Mouse (Mus musculus) gastrocnemius, postnatal 36 days (tissue): ENCODE measurements around the gene Epo. TPM values are rescaled to one million over a fixed set of nuclear protein-coding genes. Genes with fewer than 3 reads are reported as not detected.

Experiments
- DNase-seq, 2 experiments: peaks; one replicate each; pipeline ENCODE4 v3.0.0; 2022
- intact Hi-C: fragments of 180-260 bp; cut with DNase I; formaldehyde crosslinking; loops from one replicate; pipeline ENCODE4 v1.15.1; 2025
- microRNA-seq, 2 experiments: library from miRNA; unstranded; fragments of <30 nt; microRNA quantifications; one replicate each; pipeline ENCODE4 v1.2.0; 2021
- total RNA-seq, 2 experiments: library from RNA; stranded (reverse); gene quantifications; 2 replicates each; pipeline ENCODE4 v1.2.3; 2021

The Epo gene
- total RNA-seq, 2 experiments from 2014 or later = not detected

GRCm38 (mm10) chr5:137487616-137488015, 45.4 kb downstream of the Epo start:
- DNase-seq = no peak
- intact Hi-C loops = no loop called here

GRCm38 (mm10) chr5:137485851-137486155, 47.2 kb downstream of the Epo start:
- DNase-seq = no peak
- intact Hi-C loops = no loop called here

- intact Hi-C loops = no loop called here
- DNase-seq = no peak
Observed at GRCm38 (mm10) chr5:137485071-137485850, 47.8 kb downstream of the Epo start.

- intact Hi-C loops = no loop called here
- DNase-seq = no peak
Observed at GRCm38 (mm10) chr5:137481897-137482296, 51.1 kb downstream of the Epo start.

GRCm38 (mm10) chr5:137481138-137481537, 51.9 kb downstream of the Epo start:
- intact Hi-C loops = no loop called here
- peak; percentile 57 to 74 for DNase-seq

- DNase-seq = no peak
- intact Hi-C loops = no loop called here
Observed at GRCm38 (mm10) chr5:137476964-137477363, 56.1 kb downstream of the Epo start, which contains the start of gene Zan. Gene Zan, minus strand, starts transcription at chr5:137477064.

GRCm38 (mm10) chr5:137474351-137474750, 58.7 kb downstream of the Epo start:
- intact Hi-C loops = no loop called here
- no peak for DNase-seq

- intact Hi-C loops = no loop called here
- no peak for DNase-seq
Observed at GRCm38 (mm10) chr5:137472252-137472904, 60.7 kb downstream of the Epo start.

- intact Hi-C loops = no loop called here
- DNase-seq = no peak
Observed at GRCm38 (mm10) chr5:137466946-137467345, 66.1 kb downstream of the Epo start.

- DNase-seq = no peak
Observed at GRCm38 (mm10) chr5:137465049-137465448, 68.0 kb downstream of the Epo start.

GRCm38 (mm10) chr5:137455866-137456591, 77.0 kb downstream of the Epo start:
- intact Hi-C loops = no loop called here
- DNase-seq = no peak

More at GRCm38 (mm10) chr5:137465049-137465448, 68.0 kb downstream of the Epo start:
- intact Hi-C loops = no loop called here

GRCm38 (mm10) chr5:137455206-137455605, 77.8 kb downstream of the Epo start:
- intact Hi-C loops = no loop called here
- DNase-seq = no peak

- no peak for DNase-seq
- intact Hi-C loops = no loop called here
Observed at GRCm38 (mm10) chr5:137445536-137445935, 87.5 kb downstream of the Epo start.

- DNase-seq = no peak
- intact Hi-C loops = no loop called here
Observed at GRCm38 (mm10) chr5:137440216-137440855, 92.7 kb downstream of the Epo start.

- intact Hi-C loops = no loop called here
- DNase-seq = no peak
Observed at GRCm38 (mm10) chr5:137433889-137434288, 99.2 kb downstream of the Epo start.

Small RNAs within 50 kb of the gene (microRNA-seq; reads per million reads assigned to microRNA genes)
- 0 reads per million in 2 experiments for gene Mir6418

Other genes starting within 250 kb of the Epo start
- 10 to 100 TPM; 25.2 to 41.2 TPM for gene Ache, start 245.7 kb downstream of the Epo start, total RNA-seq
- gene Ufsp1, start 238.6 kb downstream of the Epo start, total RNA-seq = 10 to 100 TPM; 17.6 to 25.1 TPM
- gene Srrt, start 225.6 kb downstream of the Epo start, total RNA-seq = 10 to 100 TPM; 27.7 to 39.8 TPM
- 1 to 10 TPM; 3.7 to 4.1 TPM for gene Trip6, start 218.8 kb downstream of the Epo start, total RNA-seq
- 1 to 10 TPM; 2.4 to 2.5 TPM for gene Slc12a9, start 199.6 kb downstream of the Epo start, total RNA-seq
- gene Ephb4, start 183.1 kb downstream of the Epo start, total RNA-seq = 10 to 100 TPM; 12.1 to 13.4 TPM
- under 1 TPM; 0.02 to 0.03 TPM for gene Zan, start 56.2 kb downstream of the Epo start, total RNA-seq
- gene Pop7, start 30.7 kb downstream of the Epo start, total RNA-seq = 1 to 10 TPM; 8.6 to 9.9 TPM
- gene Gigyf1, start 14.7 kb downstream of the Epo start, total RNA-seq = 10 to 100 TPM; 17.4 to 23.4 TPM
- 100 to 1,000 TPM; 107 to 129 TPM for gene Gnb2, start 268 bp upstream of the Epo start, total RNA-seq
- not detected for gene Actl6b, start 20.3 kb upstream of the Epo start, total RNA-seq
- gene Tfr2, start 36.6 kb upstream of the Epo start, total RNA-seq = not detected
- 10 to 100 TPM in 1 of 2 experiments, 1 to 10 TPM in 1; 9.6 to 13.7 TPM for gene Mospd3, start 67.8 kb upstream of the Epo start, total RNA-seq
- 10 to 100 TPM; 57.1 to 66.1 TPM for gene Pcolce, start 80.5 kb upstream of the Epo start, total RNA-seq
- gene Fbxo24, start 95.8 kb upstream of the Epo start, total RNA-seq = not detected
- gene Lrch4, start 95.9 kb upstream of the Epo start, total RNA-seq = 10 to 100 TPM; 13.6 to 13.8 TPM
- gene Gm20605, start 95.9 kb upstream of the Epo start, total RNA-seq = 1 to 10 TPM; 2.0 to 2.9 TPM
- 1 to 10 TPM; 2.3 to 2.7 TPM for gene Sap25, start 108.1 kb upstream of the Epo start, total RNA-seq
- under 1 TPM; 0.47 to 0.48 TPM for gene Irs3, start 112.5 kb upstream of the Epo start, total RNA-seq
- gene Agfg2, start 151.5 kb upstream of the Epo start, total RNA-seq = 1 to 10 TPM; 3.8 to 4.6 TPM
- under 1 TPM; 0.20 to 0.28 TPM for gene Nyap1, start 208.4 kb upstream of the Epo start, total RNA-seq
- 10 to 100 TPM; 52.2 to 55.6 TPM for gene Tsc22d4, start 212.5 kb upstream of the Epo start, total RNA-seq
- 1 to 10 TPM; 5.6 to 7.9 TPM for gene Ppp1r35, start 245.6 kb upstream of the Epo start, total RNA-seq